Mouse (Mus musculus) small intestine, adult 2 months (tissue): Measurements from ENCODE around the gene Sec24c.

Experiments used
- CTCF ChIP-seq: fragments of 200-500 bp; IDR thresholded peaks from 2 replicates; pipeline ENCODE4 v1.5.1; 2012; ENCODE audit warnings: low read depth, mild to moderate bottlenecking, control low read depth, inconsistent platforms, low read length, moderate library complexity, mixed read lengths; ENCODE audit not compliant: insufficient replicate concordance, insufficient read length; ENCODE audit errors: extremely low read depth
- POLR2A ChIP-seq: fragments of 200-500 bp; IDR thresholded peaks from 2 replicates; pipeline ENCODE4 v1.6.1; 2012; ENCODE audit warnings: low read depth, mild to moderate bottlenecking, control low read depth, inconsistent platforms, low read length, moderate library complexity

DNA sequence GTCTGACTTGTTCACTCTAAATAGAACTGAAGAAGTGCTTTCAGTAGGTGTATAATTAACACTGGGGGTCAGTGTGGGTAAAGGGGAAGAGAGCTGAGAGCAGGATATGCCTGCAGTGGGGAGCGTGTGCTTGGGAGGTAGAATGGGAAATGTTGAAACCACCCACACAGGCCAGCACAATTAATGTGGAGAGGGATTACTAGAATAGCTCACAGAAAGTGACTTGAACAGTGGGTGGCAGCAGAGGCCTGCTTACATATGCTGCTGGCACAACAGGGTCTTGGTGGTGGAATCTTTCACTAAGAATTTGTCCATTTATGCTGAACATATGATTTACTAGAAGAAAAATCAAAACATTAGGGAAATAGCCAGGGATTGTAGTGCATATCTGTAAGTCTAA, 22.9 kb downstream of the Sec24c start:
- TF ChIP-seq CTCF (peak; percentile 33; the same call in 1 of the 2 replicates), POLR2A (no peak)
